Mouse (Mus musculus) CH12.LX (cell line): ENCODE results near the gene Vcan.

Source experiments
- CHD2 ChIP-seq: IDR thresholded peaks from 2 replicates; pipeline ENCODE4 v1.6.1; 2011; ENCODE audit warnings: low read length, improper control_type of control experiment
- JUND ChIP-seq: conservative IDR thresholded peaks from 2 replicates; pipeline ENCODE4 v1.6.1; 2011; ENCODE audit warnings: low read depth, low read length, improper control_type of control experiment
- MAX ChIP-seq: IDR thresholded peaks from 2 replicates; pipeline ENCODE4 v1.6.1; 2011; ENCODE audit warnings: low read length, improper control_type of control experiment
- MEF2A ChIP-seq: IDR thresholded peaks from 2 replicates; pipeline ENCODE4 v1.6.1; 2014; ENCODE audit warnings: low read depth, mild to moderate bottlenecking, inconsistent platforms, low read length, improper control_type of control experiment, borderline replicate concordance
- POLR2A ChIP-seq: IDR thresholded peaks from 2 replicates; pipeline ENCODE4 v1.6.1; 2011; ENCODE audit warnings: low read depth, mild to moderate bottlenecking, improper control_type of control experiment, low read length
- SMC3 ChIP-seq: IDR thresholded peaks from 2 replicates; pipeline ENCODE4 v1.6.1; 2011; ENCODE audit warnings: low read depth, low read length, improper control_type of control experiment
- TCF12 ChIP-seq: IDR thresholded peaks from 2 replicates; pipeline ENCODE4 v1.6.1; 2014; ENCODE audit warnings: low read depth, mild to moderate bottlenecking, inconsistent platforms, low read length, improper control_type of control experiment
- ZKSCAN1 ChIP-seq: IDR thresholded peaks from 2 replicates; pipeline ENCODE4 v1.6.1; 2012; ENCODE audit warnings: low read depth, inconsistent platforms, low read length, improper control_type of control experiment, borderline replicate concordance

DNA sequence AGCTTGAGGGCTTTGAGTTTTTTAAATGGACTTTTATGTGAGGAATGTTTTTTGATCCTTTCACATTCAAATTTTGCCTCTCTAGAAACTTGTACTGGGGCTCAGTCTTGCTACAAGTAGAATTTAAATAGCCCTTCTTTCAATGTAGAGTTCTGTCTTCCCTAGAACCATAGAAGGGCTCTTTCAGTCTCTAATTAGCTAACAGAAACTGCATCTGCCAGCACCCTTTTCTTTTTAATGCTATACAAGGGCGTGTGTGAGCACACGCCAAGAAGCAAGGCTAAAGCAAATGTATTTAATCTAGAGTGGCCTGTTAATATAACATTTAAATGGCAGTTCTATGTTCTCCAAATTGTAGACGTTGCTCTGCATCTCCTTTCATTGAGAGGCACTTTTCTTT is 134.9 kb downstream of the Vcan start:
- TF ChIP-seq CHD2 (no peak), POLR2A (no peak), MAX (no peak), ZKSCAN1 (no peak), JUND (no peak), SMC3 (no peak), MEF2A (no peak), TCF12 (no peak)
